Mouse (Mus musculus): ENCODE data around the gene Rnf222. TPM values are rescaled to one million over a fixed set of nuclear protein-coding genes. Genes with fewer than 3 reads are reported as not detected.

The Rnf222 gene
- polyA plus RNA-seq, 1 experiment, result not detected

DNA sequence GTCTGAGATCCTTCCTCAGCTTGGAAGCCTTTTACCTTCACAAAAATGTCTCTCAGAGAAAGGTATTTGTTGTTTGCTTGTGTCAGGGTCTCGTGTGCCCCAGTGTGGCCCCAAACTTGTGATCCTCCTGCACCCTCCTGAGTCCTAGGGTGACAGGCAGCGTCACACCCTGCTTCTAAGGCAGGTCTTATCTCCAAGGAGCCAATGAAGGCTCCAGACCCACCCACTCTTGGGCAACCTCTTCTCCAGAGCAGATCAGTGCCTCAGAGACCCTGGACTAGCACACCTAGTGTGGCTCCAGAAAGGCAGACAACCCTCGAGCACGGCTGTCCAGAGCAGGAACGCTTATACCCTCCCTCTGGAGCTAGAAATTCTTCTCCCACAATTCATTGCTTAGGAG lies 4.0 kb upstream of the Rnf222 start:
- H3K4me3 ChIP-seq (replicated peaks), result no peak overlapping the region

DNA sequence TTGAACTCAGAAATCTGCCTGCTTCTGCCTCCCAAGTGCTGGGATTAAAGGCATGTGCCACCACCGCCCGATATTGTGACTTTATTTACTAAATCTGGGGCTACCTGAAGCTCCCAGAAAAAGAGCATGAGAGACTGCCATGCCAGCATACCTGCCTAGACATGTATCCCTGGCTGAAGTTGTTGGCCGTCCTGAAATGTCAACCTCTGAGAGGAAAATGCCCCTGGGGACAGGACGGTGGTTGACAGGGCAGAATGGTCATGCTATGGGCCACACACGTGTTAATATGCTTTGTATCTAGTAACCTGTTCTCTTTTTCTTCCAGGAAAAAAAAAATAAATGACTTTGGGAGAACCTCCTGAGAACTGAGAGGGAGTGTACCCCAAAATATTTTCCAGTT lies 2.3 kb upstream of the Rnf222 start:
- Histone ChIP-seq H3K4me3 (replicated peaks) (no peak overlapping the region), H3K9me3 (no peaks in the 10 kb centered on the region), H3K27me3 (replicated peaks) (peaks cover 31% of the 10 kb centered on the region), H3K4me1 (peaks cover 17% of the 10 kb centered on the region), H3K36me3 (replicated peaks; ENCODE audit: low read length) (no peaks in the 10 kb centered on the region)
- TF ChIP-seq GATA1 (IDR thresholded peaks at IDR 0.05; ENCODE audit: borderline replicate concordance, low read length) (no peak), FLI1 (IDR thresholded peaks at IDR 0.05; ENCODE audit: low read length) (no peak)

More for the DNA sequence above, 4.0 kb upstream of the Rnf222 start:
- H3K9me3 ChIP-seq, result no peaks in the 10 kb centered on the region
- H3K4me1 ChIP-seq, result peaks cover 9% of the 10 kb centered on the region
- TF ChIP-seq FLI1 (IDR thresholded peaks at IDR 0.05; ENCODE audit: low read length) (no peak), GATA1 (IDR thresholded peaks at IDR 0.05; ENCODE audit: borderline replicate concordance, low read length) (no peak)
- H3K27me3 ChIP-seq (replicated peaks), result peaks cover 28% of the 10 kb centered on the region
- no peaks in the 10 kb centered on the region for H3K36me3 ChIP-seq (replicated peaks; ENCODE audit: low read length)

DNA sequence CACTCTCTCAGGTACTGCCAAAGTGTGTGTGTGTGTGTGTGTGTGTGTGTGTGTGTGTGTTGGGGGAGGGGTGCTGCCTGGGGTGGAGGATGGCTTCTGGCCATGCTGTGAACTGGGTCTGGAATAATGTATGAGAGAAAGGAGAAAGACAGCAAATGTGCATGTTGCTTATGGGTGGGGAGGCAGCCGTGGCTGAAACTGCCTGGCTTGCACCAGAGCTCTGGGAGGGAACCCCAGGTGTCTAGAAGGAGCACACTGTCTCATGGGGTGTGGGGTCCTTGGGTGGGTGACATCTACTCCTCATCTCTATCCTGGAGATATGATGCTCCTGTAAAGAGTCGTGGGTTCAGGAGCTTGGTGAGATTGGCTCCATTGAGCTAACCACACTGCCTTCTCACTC lies 300 bp downstream of the Rnf222 start:
- Histone ChIP-seq H3K4me1 (peaks cover 28% of the 10 kb centered on the region), H3K27me3 (replicated peaks) (peaks cover 43% of the 10 kb centered on the region), H3K4me3 (replicated peaks) (no peak overlapping the region), H3K36me3 (replicated peaks; ENCODE audit: low read length) (no peaks in the 10 kb centered on the region), H3K9me3 (no peaks in the 10 kb centered on the region)
- TF ChIP-seq GATA1 (IDR thresholded peaks at IDR 0.05; ENCODE audit: borderline replicate concordance, low read length) (no peak), FLI1 (IDR thresholded peaks at IDR 0.05; ENCODE audit: low read length) (no peak)

DNA sequence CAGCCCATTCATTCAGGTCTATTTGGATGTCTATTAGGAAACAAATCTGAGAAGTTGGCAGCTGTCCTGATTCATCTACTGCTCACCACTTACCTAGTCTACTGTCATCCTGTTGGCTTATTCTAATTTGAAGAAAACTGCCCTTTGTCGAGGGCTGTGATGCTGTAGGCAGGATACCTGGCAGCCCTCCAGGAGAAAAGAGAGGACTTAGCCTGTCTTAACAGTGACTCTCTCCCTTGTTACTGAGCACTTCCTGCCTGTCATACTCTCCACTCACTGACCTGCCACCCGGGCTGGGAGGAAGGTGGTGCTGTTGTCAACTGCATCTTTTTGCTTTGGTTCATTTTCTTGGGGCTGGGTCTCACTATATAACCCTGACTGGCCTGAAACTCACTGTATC lies 2.3 kb downstream of the Rnf222 start:
- Histone ChIP-seq H3K9me3 (no peaks in the 10 kb centered on the region), H3K27me3 (replicated peaks) (peaks cover 47% of the 10 kb centered on the region), H3K36me3 (replicated peaks; ENCODE audit: low read length) (no peaks in the 10 kb centered on the region), H3K4me3 (replicated peaks) (no peak overlapping the region), H3K4me1 (peaks cover 24% of the 10 kb centered on the region)
- no peak for TF ChIP-seq FLI1 (IDR thresholded peaks at IDR 0.05; ENCODE audit: low read length)
- no peak for TF ChIP-seq GATA1 (IDR thresholded peaks at IDR 0.05; ENCODE audit: borderline replicate concordance, low read length)

DNA sequence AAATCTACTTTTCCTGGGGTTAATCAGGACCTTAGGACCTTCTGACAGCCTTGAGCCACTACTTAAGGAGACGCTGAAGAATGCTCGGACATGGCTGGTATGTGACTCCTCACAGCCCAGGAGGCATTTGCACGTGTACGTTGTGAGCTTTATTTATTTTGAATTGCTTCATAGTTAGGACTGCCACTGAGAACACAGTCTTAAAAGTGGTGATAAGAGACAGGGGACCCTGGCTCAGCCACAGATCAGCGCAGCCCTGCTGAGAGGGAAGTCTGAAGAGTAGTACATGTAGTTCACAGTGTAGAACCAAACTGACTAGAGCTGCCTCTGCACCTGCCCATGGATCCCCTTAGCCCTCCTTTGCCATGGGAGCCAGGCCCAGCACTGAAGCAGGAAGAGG lies 3.5 kb downstream of the Rnf222 start:
- Histone ChIP-seq H3K4me1 (peaks cover 24% of the 10 kb centered on the region), H3K9me3 (no peaks in the 10 kb centered on the region), H3K27me3 (replicated peaks) (peaks cover 47% of the 10 kb centered on the region), H3K4me3 (replicated peaks) (peak overlapping the region; percentile 25), H3K36me3 (replicated peaks; ENCODE audit: low read length) (no peaks in the 10 kb centered on the region)
- no peak for TF ChIP-seq GATA1 (IDR thresholded peaks at IDR 0.05; ENCODE audit: borderline replicate concordance, low read length)
- TF ChIP-seq FLI1 (IDR thresholded peaks at IDR 0.05; ENCODE audit: low read length), result no peak

DNA sequence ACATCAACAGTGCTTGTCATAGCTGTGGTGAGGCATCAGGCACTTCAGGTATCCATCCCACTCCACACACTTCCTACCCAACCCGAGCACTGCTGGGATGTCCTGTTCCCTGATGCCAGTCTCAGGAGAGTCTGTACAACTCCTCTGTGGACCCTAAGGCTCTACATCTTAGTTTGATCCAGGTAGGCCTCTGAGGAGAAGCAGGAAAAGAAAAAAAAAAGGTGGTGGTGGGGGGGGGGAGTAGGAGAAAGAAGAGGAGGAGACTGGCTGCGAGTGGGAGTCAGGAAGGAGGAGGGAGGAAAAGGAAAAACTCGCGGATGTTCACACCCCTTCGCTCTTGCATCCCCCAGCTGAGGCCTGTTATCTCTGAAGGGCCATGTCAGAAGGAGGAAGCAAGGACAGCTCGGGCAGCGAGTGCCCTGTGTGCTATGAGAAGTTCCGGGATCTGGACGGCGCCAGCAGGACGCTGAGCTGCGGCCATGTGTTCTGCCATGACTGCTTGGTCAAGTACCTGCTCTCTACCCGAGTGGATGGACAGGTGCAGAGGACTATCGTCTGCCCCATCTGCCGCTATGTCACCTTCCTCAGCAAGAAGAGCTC lies 4.0 kb downstream of the Rnf222 start:
- Histone ChIP-seq H3K9me3 (0 out of 2 replicates have a peak, but pooled peaks cover 2% of the 10 kb centered on the region), H3K36me3 (replicated peaks; ENCODE audit: low read length) (no peaks in the 10 kb centered on the region), H3K27me3 (replicated peaks) (peaks cover 47% of the 10 kb centered on the region), H3K4me3 (replicated peaks) (peak overlapping the region; percentile 42), H3K4me1 (peaks cover 24% of the 10 kb centered on the region)
- TF ChIP-seq FLI1 (IDR thresholded peaks at IDR 0.05; ENCODE audit: low read length) (no peak), GATA1 (IDR thresholded peaks at IDR 0.05; ENCODE audit: borderline replicate concordance, low read length) (no peak)

DNA sequence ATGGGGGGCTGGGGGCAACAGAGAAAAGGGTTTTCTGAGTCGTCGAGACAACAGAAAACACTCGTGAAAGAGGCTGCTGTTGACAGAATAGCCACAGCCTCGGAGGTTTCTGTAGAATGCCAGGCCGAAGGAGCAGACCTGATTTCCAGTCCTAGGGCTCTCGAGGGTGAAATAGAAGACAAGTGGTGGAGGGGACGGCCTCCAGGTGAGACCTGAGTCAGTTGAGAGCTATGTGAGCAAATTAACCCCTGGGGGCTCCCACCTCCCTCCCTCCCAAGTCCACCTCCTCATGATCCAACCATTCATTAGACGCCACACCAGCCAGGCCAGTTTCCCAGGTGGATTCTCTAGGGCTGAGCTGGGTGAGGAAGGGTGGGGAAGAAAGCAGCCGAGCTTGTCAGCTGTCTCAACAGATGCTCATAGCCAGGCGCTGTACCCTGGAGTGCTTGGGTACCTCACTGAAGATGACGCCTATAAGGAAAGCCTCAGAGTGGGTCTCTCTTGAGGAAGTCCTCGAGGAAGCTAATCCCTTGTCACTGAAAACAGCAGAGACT lies 5.6 kb downstream of the Rnf222 start:
- Histone ChIP-seq H3K4me3 (replicated peaks) (no peak overlapping the region), H3K27me3 (replicated peaks) (peaks cover 35% of the 10 kb centered on the region), H3K9me3 (0 out of 2 replicates have a peak, but pooled peaks cover 2% of the 10 kb centered on the region), H3K36me3 (replicated peaks; ENCODE audit: low read length) (no peaks in the 10 kb centered on the region), H3K4me1 (peaks cover 32% of the 10 kb centered on the region)
- TF ChIP-seq FLI1 (IDR thresholded peaks at IDR 0.05; ENCODE audit: low read length), result no peak
- TF ChIP-seq GATA1 (IDR thresholded peaks at IDR 0.05; ENCODE audit: borderline replicate concordance, low read length), result no peak

DNA sequence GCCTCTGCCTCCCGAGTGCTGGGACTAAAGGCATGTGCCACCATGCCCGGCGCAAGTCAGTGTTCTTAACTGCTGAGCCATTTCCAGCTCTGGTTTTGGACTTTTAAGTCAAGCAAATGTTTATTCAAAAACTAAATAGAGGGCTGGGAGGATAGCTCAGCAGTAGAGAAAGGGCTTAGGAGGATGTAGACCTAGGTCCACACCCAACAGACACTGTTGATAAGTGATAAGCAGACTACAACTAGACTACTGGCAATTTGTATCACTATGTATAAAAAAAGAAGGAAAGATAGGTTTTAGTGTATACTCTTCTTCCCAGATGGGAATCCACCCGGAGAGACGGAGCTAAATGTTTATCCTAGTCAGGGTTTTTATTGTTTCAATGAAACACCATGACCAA lies 7.9 kb downstream of the Rnf222 start:
- no peak overlapping the region for H3K4me3 ChIP-seq (replicated peaks)
- peaks cover 31% of the 10 kb centered on the region for H3K27me3 ChIP-seq (replicated peaks)
- 0 out of 2 replicates have a peak, but pooled peaks cover 2% of the 10 kb centered on the region for H3K9me3 ChIP-seq
- H3K36me3 ChIP-seq (replicated peaks; ENCODE audit: low read length), result no peaks in the 10 kb centered on the region
- TF ChIP-seq FLI1 (IDR thresholded peaks at IDR 0.05; ENCODE audit: low read length), result no peak
- no peak for TF ChIP-seq GATA1 (IDR thresholded peaks at IDR 0.05; ENCODE audit: borderline replicate concordance, low read length)
- H3K4me1 ChIP-seq, result peaks cover 41% of the 10 kb centered on the region

DNA sequence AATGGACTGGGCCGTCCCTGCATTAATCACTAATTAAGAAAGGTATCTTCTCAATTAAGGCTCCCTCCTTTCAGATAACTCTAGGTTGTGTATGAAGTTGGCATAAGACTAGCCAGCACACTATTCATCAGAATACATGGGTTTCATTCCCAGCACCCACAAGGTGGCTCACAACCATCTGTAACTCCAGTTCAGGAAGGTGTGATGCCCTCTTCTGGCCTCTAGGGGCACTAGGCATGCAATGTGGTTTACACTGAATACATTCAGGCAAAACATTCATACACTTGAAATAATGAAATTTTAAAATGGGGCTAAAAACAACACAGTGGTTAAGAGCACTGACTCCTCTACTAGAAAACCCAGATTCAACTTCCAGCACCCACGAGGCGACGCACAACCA lies 8.8 kb downstream of the Rnf222 start:
- Histone ChIP-seq H3K4me1 (peaks cover 36% of the 10 kb centered on the region), H3K9me3 (0 out of 2 replicates have a peak, but pooled peaks cover 2% of the 10 kb centered on the region), H3K36me3 (replicated peaks; ENCODE audit: low read length) (no peaks in the 10 kb centered on the region), H3K4me3 (replicated peaks) (no peak overlapping the region), H3K27me3 (replicated peaks) (peaks cover 25% of the 10 kb centered on the region)
- TF ChIP-seq FLI1 (IDR thresholded peaks at IDR 0.05; ENCODE audit: low read length) (no peak), GATA1 (IDR thresholded peaks at IDR 0.05; ENCODE audit: borderline replicate concordance, low read length) (no peak)

DNA sequence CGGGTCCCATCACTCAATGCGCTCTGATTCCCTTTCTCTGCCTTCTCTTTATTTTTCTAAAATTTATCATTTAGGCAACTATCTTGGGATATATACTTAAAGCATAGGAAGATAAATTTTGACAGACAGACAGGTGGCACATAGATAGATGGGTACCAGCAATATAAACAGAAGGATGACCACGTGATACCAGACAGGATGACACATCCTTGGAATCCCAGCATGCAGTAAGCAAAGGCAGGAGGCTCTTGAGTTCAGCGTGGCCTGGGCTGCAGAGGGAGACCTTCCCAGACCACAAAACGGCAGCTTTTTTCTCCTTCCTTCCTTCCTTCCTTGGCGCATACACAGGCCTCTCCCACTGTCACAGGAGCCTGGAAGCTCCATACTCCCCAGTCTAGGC lies 9.5 kb downstream of the Rnf222 start:
- Histone ChIP-seq H3K36me3 (replicated peaks; ENCODE audit: low read length) (peaks cover 2% of the 10 kb centered on the region), H3K4me3 (replicated peaks) (no peak overlapping the region), H3K27me3 (replicated peaks) (peaks cover 19% of the 10 kb centered on the region), H3K9me3 (0 out of 2 replicates have a peak, but pooled peaks cover 2% of the 10 kb centered on the region), H3K4me1 (peaks cover 32% of the 10 kb centered on the region)
- TF ChIP-seq GATA1 (IDR thresholded peaks at IDR 0.05; ENCODE audit: borderline replicate concordance, low read length), result no peak
